Mouse (Mus musculus): Measurements from ENCODE around the gene Tmem163.

DNA sequence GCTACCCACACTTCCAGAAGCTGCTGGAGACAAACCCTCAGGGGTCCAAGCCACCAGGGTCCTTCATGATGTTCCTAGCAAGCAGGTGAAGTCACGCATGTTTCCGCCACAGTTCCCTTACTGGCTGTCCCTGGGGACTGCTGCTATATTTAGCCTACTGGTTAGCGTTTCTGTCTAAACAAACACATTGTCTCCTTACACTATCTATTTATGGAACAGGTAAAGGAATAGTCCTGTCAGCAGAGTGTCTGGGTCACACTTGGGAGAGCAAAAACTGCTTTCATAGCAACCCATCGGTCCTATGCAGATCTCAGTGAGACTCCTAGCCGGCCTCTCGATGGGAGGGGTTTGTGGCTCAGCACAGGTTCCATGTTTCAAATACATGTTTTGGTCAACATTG lies 168.0 kb downstream of the Tmem163 start:
- TF ChIP-seq POLR2A (IDR thresholded peaks at IDR 0.05; ENCODE audit: borderline replicate concordance, control insufficient read depth, low read depth, low read length), result no peak
- no peak for TF ChIP-seq CTCF (IDR thresholded peaks at IDR 0.05; ENCODE audit: control insufficient read depth, insufficient read depth, low read length)
